Mouse (Mus musculus): ENCODE data around the gene Ssu2.

Ssu2 gene

DNA sequence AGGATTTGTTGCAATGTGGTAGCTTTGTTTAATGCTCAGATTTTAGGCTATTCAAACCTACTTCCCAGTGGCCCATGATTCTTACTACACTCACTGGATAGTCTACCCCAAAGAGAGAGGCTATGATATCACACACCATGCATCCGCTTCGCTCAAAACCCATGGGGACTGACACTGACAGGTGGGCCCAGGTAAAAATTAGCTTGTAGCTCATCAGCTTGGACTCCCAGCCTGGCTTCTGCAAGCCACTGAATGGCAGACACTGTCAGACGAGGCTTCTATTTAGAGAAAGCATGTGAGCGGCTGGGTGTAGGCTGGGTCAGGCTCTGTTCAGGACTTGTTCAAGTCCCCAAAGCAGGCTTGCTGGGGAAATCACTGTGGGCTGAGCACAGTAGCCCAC is 37.4 kb downstream of the Ssu2 start:
- no peak for DNase-seq (ENCODE audit: low spot score)

DNA sequence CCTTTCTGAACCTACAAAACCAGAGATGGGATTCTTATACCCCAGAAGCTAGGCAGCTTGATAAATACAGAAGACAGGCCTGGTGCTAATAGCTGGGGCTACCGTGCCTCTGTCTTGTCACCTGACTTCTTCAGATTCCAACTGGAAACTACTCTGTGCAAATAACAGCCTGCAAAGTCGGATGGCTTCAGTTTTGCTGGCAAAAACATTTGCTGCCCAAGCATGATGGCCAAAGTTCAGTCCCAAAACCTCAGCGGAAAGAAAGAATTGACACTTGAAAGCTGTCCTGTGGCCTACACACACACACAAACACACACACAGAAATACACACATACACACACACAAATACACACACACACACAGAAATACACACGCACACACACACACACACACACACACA is 48.8 kb downstream of the Ssu2 start:
- DNase-seq (ENCODE audit: low spot score) = no peak

DNA sequence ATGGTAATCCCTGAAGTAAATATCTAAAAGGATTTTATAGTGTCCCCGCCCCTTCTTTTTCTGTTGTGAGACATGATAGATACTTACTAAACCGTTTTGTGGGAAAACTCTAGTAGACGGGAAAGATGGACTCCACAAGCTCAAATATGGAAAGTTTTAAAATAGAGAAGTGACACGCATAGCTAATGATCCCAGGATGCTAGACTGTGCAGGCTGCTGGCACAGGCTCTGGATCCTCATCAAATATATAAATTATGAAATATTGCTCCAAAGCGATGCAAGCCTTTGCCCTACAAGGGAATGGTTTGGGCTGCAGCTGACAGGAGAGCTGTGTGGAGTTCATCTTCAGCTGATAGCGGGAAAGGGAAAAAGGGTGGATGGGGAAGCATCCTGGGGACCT is 50.2 kb downstream of the Ssu2 start:
- no peak for DNase-seq (ENCODE audit: low spot score)

DNA sequence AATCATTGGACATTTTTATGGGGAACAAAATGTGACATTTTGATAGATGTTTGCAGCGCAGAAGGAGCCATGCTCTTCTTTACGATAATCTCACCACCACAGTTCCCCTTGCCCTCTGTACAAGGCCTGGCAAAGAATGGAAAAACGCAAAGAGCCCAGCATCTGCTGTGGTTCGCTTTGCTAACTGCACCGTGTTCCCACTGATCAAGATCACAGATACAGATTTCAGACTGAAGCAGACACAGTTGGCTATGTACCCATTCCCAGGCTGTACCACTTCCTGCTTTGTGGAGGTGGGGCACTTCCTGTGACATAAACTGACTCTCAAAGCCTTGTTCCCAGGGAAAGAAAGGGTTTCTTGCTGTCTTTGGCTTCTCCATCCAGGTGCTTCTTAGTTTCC is 53.9 kb downstream of the Ssu2 start:
- DNase-seq (ENCODE audit: low spot score) = no peak

DNA sequence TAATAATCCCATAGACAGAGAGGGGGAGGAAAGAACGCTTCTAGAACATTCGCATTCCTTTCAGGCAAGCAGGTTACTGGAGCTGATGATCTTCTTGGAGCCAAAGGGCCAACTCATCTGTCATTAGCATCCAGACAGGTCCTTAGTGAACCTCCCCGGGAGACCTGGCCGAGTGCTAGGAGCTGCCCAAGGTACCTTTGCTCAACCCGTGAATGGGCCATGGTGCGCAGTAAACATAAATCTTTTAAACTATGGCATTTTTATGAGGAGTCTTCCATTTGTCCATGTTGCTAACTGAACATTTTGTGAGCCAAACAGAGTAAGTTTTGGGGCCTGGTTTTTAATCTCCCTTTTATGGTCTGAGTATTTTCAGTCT is 56.6 kb downstream of the Ssu2 start:
- no peak for DNase-seq (ENCODE audit: low spot score)

DNA sequence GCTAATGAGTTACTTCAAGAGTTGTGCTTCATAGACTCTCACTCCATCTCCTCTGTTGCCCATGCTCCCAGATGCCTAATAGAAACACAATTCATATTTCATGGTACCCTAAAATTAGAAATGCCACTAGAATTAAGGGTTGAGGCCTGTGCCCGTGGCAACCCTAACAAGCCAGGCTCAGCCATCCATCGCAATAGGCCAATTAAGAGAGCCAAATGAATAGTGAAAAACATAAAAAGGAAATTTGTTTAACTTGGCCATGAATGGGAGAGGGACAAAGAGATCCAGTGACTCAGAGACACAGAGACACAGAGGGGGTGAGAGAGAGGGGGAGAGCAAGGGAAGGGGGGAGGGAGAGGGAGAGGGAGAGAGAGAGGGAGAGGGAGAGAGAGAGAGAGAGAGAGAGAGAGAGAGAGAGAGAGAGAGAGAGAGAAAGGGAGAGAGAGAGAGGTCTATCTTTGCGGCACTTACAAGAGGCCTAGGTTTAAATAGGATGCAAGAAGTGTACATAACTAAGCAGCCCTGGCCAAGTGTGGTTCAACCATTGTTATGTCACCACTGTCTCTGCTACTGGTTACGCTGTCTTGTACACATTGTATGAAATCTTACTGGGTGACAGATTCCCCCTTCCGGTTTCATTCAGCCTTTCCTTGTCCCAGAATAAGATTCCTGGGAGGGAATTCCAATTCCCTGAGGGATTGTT is 57.2 kb downstream of the Ssu2 start:
- DNase-seq (ENCODE audit: low spot score) = no peak

DNA sequence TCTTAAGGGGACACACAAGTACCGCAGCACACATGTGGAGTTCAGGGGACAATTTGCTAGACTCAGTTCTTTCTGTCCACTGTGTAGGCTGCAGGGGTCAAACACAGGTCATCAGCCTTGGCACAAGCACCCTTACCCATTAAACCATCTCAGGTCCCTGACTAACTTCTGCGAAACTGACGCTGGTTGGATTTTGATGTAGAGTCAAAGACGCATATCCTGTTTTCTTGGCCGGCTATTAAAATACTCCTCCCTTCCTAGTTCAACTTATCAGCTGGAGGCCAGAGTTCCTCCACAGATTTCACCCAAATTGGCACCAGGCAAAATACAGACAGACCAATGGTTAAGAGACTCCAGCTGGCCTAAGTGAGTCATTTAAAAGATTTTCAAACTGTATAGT is 60.0 kb downstream of the Ssu2 start:
- no peak for DNase-seq (ENCODE audit: low spot score)

DNA sequence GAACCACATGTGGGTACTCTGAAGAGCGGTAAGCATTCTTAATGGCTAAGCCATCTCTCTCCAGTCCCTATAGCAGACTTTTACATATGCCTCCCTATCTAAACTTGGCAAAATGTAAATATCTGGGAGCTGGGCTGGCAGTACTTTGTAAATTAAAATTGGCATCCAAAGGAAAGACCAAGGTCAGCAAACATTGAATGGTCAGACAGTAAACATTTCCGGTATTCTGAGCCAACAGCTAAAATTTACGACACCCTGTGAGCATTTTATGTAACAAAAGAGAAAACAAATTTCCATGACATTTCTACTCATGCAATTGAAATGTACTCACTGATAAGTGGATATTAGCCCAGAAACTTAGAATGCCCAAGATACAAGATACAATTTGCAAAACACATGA is 62.6 kb downstream of the Ssu2 start:
- DNase-seq (ENCODE audit: low spot score) = no peak

DNA sequence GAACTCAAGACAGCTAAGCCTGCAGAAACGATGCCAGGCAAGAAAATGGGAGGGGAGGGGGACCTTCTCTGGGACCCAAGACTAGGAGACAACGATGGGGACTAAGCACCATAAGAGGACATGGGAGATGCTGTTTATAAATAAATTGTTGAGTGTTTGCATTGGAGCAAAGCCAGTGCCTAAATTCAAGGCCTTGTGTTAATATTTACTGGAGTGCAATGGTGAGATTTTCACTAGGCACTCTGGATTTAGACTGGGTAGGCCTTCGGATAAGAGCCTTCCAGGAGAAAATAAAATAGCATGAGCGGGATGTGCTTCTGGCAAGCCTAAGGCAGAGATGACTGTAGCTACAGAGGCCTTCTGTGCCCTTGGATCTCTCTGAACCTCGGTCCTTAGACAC is 64.9 kb downstream of the Ssu2 start:
- no peak for DNase-seq (ENCODE audit: low spot score)

DNA sequence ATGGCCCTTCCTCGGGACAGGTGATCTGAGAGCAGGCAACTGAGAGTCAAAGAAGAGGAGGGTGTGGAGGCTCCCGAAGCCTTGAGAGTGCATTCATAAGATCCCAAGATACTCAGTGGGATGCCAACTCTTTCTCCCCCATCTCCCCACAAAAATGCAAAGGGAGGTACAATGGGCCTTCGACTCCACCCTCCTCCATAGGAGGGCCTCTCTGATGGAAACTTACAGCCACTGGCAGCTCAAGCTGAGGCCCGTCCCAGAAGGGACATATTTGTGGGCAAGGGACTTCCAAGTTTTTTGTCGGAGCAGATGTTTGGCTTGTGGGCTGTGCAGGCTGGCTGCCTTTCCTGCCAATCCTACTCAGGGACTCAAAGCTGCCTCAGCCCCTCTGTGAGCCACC is 67.1 kb downstream of the Ssu2 start:
- DNase-seq (ENCODE audit: low spot score) = no peak

DNA sequence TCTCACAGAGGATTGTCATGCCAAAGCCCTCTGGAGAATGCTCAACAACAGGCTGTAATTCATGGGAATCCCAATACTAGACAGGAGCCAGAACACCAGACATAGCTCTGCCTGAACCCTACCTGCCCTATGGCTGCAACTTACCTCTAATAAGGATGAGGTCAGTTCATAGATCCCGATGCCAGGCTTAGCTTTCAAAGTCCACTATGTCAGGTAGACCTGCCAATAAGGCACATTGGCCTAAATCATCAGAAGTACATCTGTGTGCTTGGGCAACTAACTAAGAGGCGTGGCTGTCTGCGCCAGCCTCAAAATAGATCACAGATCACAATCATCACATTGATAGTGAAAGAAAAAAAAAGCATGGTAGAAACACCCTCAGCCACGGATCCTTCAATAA is 68.4 kb downstream of the Ssu2 start:
- DNase-seq (ENCODE audit: low spot score) = no peak

DNA sequence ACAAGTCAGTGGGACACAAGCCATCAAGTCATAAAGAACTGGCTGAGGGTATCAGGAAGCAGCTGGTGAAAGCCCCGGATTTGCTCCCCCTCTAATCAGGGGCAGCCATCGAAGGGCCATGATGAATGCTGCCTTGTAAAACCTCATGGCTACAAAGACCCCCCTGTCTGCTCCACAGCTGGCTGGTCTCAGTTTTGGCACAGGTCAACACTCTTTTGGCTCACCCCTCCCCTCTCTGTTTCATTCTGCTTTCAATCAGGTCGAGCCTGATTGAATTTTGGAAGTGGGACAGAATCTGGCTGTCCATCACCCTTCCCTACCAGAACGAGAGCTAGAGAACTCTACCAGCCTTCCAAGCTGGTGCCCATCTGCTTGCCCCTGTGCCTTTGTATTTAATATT is 76.4 kb downstream of the Ssu2 start:
- peak; percentile 7 for DNase-seq (ENCODE audit: low spot score)

DNA sequence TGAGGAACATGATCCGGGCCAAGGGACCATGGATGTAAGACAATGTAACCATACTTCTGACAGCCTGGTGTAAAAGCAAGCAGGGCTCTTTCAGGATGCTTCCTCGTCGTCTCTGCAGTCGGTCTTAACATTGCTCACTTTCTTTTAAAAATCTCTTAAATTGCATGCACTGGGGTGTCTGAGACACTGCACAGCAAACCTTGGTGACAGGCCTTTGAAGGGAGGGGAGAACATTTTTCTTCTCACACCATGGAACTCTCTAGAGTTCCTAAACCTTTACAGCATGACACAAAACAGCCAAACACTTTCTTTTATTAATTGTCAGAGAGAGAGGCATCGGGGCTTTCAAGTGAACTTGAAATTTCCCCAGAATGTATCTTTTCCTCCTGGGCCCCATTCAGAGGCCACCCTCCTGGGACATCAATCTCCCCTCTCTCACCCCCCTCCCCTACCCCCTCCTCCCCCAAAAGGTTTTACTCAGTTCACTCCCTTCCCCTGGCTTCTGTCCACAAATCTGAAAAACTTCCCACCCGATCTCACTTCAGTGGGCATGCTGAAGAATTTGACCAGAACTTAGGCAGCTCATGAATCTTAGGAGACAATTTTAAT is 78.4 kb downstream of the Ssu2 start:
- DNase-seq (ENCODE audit: low spot score) = no peak
